Mouse (Mus musculus): ENCODE data around the gene Dpm2. TPM values are rescaled to one million over a fixed set of nuclear protein-coding genes. Genes with fewer than 3 reads are reported as not detected.

Gene Dpm2
- polyA plus RNA-seq, 1 experiment from 2014 or later, result 72.9 TPM

- Histone ChIP-seq H3K9me3 (no peaks in the 10 kb centered on the region), H3K4me1 (peaks cover 27% of the 10 kb centered on the region), H3K27ac (replicated peaks) (no peak overlapping the region), H3K4me3 (no peak overlapping the region), H3K4me2 (no peak overlapping the region), H3K9ac (no peak overlapping the region), H3K27me3 (replicated peaks) (peaks cover 22% of the 10 kb centered on the region), H3K36me3 (peaks cover 30% of the 10 kb centered on the region)
- ATAC-seq (ENCODE audit: extremely low read depth, insufficient number of reproducible peaks, low FRiP score, low TSS enrichment), result no peak
- 86% methylated on average over 11 of the region's 11 CpGs for WGBS
Measured at GRCm38 (mm10) chr2:32572196-32572595, 1.5 kb downstream of the Dpm2 start.

- 70% methylated on average over 6 of the region's 6 CpGs for WGBS
- H3K4me1 ChIP-seq, result peaks cover 29% of the 10 kb centered on the region
- H3K36me3 ChIP-seq, result peaks cover 16% of the 10 kb centered on the region
- H3K9me3 ChIP-seq, result no peaks in the 10 kb centered on the region
- H3K4me3 ChIP-seq, result peak within 1 kb of the TSS; percentile 44
- H3K9ac ChIP-seq, result peak within 1 kb of the TSS; percentile 66
- peak within 1 kb of the TSS; percentile 72 for H3K4me2 ChIP-seq
- no peak within 1 kb of the TSS for H3K27ac ChIP-seq (replicated peaks)
- ATAC-seq (ENCODE audit: extremely low read depth, insufficient number of reproducible peaks, low FRiP score, low TSS enrichment), result no peak
- H3K27me3 ChIP-seq (replicated peaks), result peaks cover 45% of the 10 kb centered on the region
Measured at GRCm38 (mm10) chr2:32574497-32574896, 3.8 kb downstream of the Dpm2 start, which contains the start of gene Pip5kl1. Gene Pip5kl1, plus strand, starts transcription at chr2:32574797.

GRCm38 (mm10) chr2:32574901-32575585 lies 4.4 kb downstream of the Dpm2 start:
- Histone ChIP-seq H3K9me3 (no peaks in the 10 kb centered on the region), H3K4me2 (peak overlapping the region; percentile 72), H3K27ac (replicated peaks) (no peak overlapping the region), H3K4me3 (peak overlapping the region; percentile 44), H3K36me3 (peaks cover 16% of the 10 kb centered on the region), H3K9ac (peak overlapping the region; percentile 66), H3K4me1 (peaks cover 29% of the 10 kb centered on the region), H3K27me3 (replicated peaks) (peaks cover 50% of the 10 kb centered on the region)
- 3% methylated on average over 26 of the region's 26 CpGs for WGBS
- no peak for ATAC-seq (ENCODE audit: extremely low read depth, insufficient number of reproducible peaks, low FRiP score, low TSS enrichment)

- peak within 1 kb of the TSS; percentile 66 for H3K9ac ChIP-seq
- 8% methylated on average over 28 of the region's 28 CpGs for WGBS
- peak within 1 kb of the TSS; percentile 44 for H3K4me3 ChIP-seq
- peak within 1 kb of the TSS; percentile 72 for H3K4me2 ChIP-seq
- H3K27ac ChIP-seq (replicated peaks), result no peak within 1 kb of the TSS
- peaks cover 16% of the 10 kb centered on the region for H3K36me3 ChIP-seq
- H3K9me3 ChIP-seq, result no peaks in the 10 kb centered on the region
- H3K4me1 ChIP-seq, result peaks cover 26% of the 10 kb centered on the region
- peaks cover 57% of the 10 kb centered on the region for H3K27me3 ChIP-seq (replicated peaks)
- no peak for ATAC-seq (ENCODE audit: extremely low read depth, insufficient number of reproducible peaks, low FRiP score, low TSS enrichment)
Measured at GRCm38 (mm10) chr2:32575586-32576160, 5.0 kb downstream of the Dpm2 start, which contains the start of gene 9430097D07Rik. Gene 9430097D07Rik, minus strand, starts transcription at chr2:32575684.

GRCm38 (mm10) chr2:32576532-32576931 lies 5.9 kb downstream of the Dpm2 start:
- Histone ChIP-seq H3K4me1 (peaks cover 21% of the 10 kb centered on the region), H3K4me2 (no peak overlapping the region), H3K9ac (no peak overlapping the region), H3K4me3 (no peak overlapping the region), H3K27me3 (replicated peaks) (peaks cover 64% of the 10 kb centered on the region), H3K36me3 (peaks cover 16% of the 10 kb centered on the region), H3K27ac (replicated peaks) (no peak overlapping the region), H3K9me3 (no peaks in the 10 kb centered on the region)
- no peak for ATAC-seq (ENCODE audit: extremely low read depth, insufficient number of reproducible peaks, low FRiP score, low TSS enrichment)
- 83% methylated on average over 9 of the region's 9 CpGs for whole genome bisulfite sequencing

GRCm38 (mm10) chr2:32578146-32579046 lies 7.7 kb downstream of the Dpm2 start:
- Histone ChIP-seq H3K36me3 (peaks cover 2% of the 10 kb centered on the region), H3K27ac (replicated peaks) (no peak overlapping the region), H3K27me3 (replicated peaks) (peaks cover 72% of the 10 kb centered on the region), H3K9me3 (no peaks in the 10 kb centered on the region), H3K4me1 (peaks cover 19% of the 10 kb centered on the region), H3K4me3 (no peak overlapping the region), H3K4me2 (no peak overlapping the region), H3K9ac (0 out of 2 replicates have a peak overlapping the region, but pooled peaks have one; percentile 40)
- ATAC-seq (ENCODE audit: extremely low read depth, insufficient number of reproducible peaks, low FRiP score, low TSS enrichment), result no peak
- WGBS, result 36% methylated on average over 26 of the region's 30 CpGs

- Histone ChIP-seq H3K27me3 (replicated peaks) (peaks cover 56% of the 10 kb centered on the region), H3K36me3 (no peaks in the 10 kb centered on the region), H3K4me3 (peak overlapping the region; percentile 36), H3K9me3 (no peaks in the 10 kb centered on the region), H3K9ac (peak overlapping the region; percentile 20; the same call in 1 of the 2 replicates), H3K27ac (replicated peaks) (no peak overlapping the region), H3K4me1 (peaks cover 14% of the 10 kb centered on the region), H3K4me2 (peak overlapping the region; percentile 47)
- 38% methylated on average over 19 of the region's 19 CpGs for WGBS
- no peak for ATAC-seq (ENCODE audit: extremely low read depth, insufficient number of reproducible peaks, low FRiP score, low TSS enrichment)
Measured at GRCm38 (mm10) chr2:32581450-32582095, 10.9 kb downstream of the Dpm2 start.

GRCm38 (mm10) chr2:32582830-32583799 lies 12.5 kb downstream of the Dpm2 start:
- WGBS, result 10% methylated on average over 37 of the region's 37 CpGs
- peaks cover 41% of the 10 kb centered on the region for H3K27me3 ChIP-seq (replicated peaks)
- H3K27ac ChIP-seq (replicated peaks), result no peak overlapping the region
- peaks cover 24% of the 10 kb centered on the region for H3K4me1 ChIP-seq
- H3K4me3 ChIP-seq, result peak overlapping the region; percentile 39
- peak; percentile 39; the same call in 1 of the 2 replicates for ATAC-seq (ENCODE audit: extremely low read depth, insufficient number of reproducible peaks, low FRiP score, low TSS enrichment)
- H3K9me3 ChIP-seq, result no peaks in the 10 kb centered on the region
- H3K36me3 ChIP-seq, result no peaks in the 10 kb centered on the region
- H3K9ac ChIP-seq, result peak overlapping the region; percentile 61
- H3K4me2 ChIP-seq, result peak overlapping the region; percentile 66

GRCm38 (mm10) chr2:32585149-32585714 lies 14.6 kb downstream of the Dpm2 start:
- WGBS, result 80% methylated on average over 7 of the region's 7 CpGs
- Histone ChIP-seq H3K27me3 (replicated peaks) (peaks cover 20% of the 10 kb centered on the region), H3K4me1 (peaks cover 43% of the 10 kb centered on the region), H3K27ac (replicated peaks) (no peak overlapping the region), H3K36me3 (peaks cover 8% of the 10 kb centered on the region), H3K4me2 (no peak overlapping the region), H3K9me3 (no peaks in the 10 kb centered on the region), H3K4me3 (no peak overlapping the region), H3K9ac (no peak overlapping the region)
- no peak for ATAC-seq (ENCODE audit: extremely low read depth, insufficient number of reproducible peaks, low FRiP score, low TSS enrichment)
